Mouse (Mus musculus): ENCODE results near the gene Tmpo.

Tmpo gene

GRCm38 (mm10) chr10:91180761-91181460 is at the start of gene Tmpo:
Gene Tmpo (minus strand): TSS chr10:91181315.
- no peak for DNase-seq (ENCODE audit: low spot score)

GRCm38 (mm10) chr10:91230400-91230799 is 49.3 kb upstream of the Tmpo start:
- DNase-seq (ENCODE audit: low spot score) = no peak

- DNase-seq (ENCODE audit: low spot score) = no peak
Observed at GRCm38 (mm10) chr10:91229518-91229961, 48.4 kb upstream of the Tmpo start.

GRCm38 (mm10) chr10:91228924-91229517 is 47.9 kb upstream of the Tmpo start:
- no peak for DNase-seq (ENCODE audit: low spot score)

GRCm38 (mm10) chr10:91227034-91227433 is 45.9 kb upstream of the Tmpo start:
- DNase-seq (ENCODE audit: low spot score) = no peak

GRCm38 (mm10) chr10:91222398-91223236 is 41.5 kb upstream of the Tmpo start:
- DNase-seq (ENCODE audit: low spot score) = no peak

GRCm38 (mm10) chr10:91208899-91209667 is 28.0 kb upstream of the Tmpo start:
- DNase-seq (ENCODE audit: low spot score) = no peak

GRCm38 (mm10) chr10:91208461-91208860 is 27.3 kb upstream of the Tmpo start:
- DNase-seq (ENCODE audit: low spot score) = no peak

- DNase-seq (ENCODE audit: low spot score) = no peak
Observed at GRCm38 (mm10) chr10:91207275-91207674, 26.2 kb upstream of the Tmpo start.

- no peak for DNase-seq (ENCODE audit: low spot score)
Observed at GRCm38 (mm10) chr10:91205632-91206031, 24.5 kb upstream of the Tmpo start.

- DNase-seq (ENCODE audit: low spot score) = no peak
Observed at GRCm38 (mm10) chr10:91200581-91200980, 19.5 kb upstream of the Tmpo start.

- no peak for DNase-seq (ENCODE audit: low spot score)
Observed at GRCm38 (mm10) chr10:91199238-91199780, 18.2 kb upstream of the Tmpo start.

GRCm38 (mm10) chr10:91197704-91198103 is 16.6 kb upstream of the Tmpo start:
- DNase-seq (ENCODE audit: low spot score) = no peak

- no peak for DNase-seq (ENCODE audit: low spot score)
Observed at GRCm38 (mm10) chr10:91196778-91197177, 15.7 kb upstream of the Tmpo start.

GRCm38 (mm10) chr10:91195680-91196079 is 14.6 kb upstream of the Tmpo start:
- DNase-seq (ENCODE audit: low spot score) = no peak

GRCm38 (mm10) chr10:91195091-91195490 is 14.0 kb upstream of the Tmpo start:
- no peak for DNase-seq (ENCODE audit: low spot score)

- no peak for DNase-seq (ENCODE audit: low spot score)
Observed at GRCm38 (mm10) chr10:91191851-91192250, 10.7 kb upstream of the Tmpo start.

GRCm38 (mm10) chr10:91189476-91189875 is 8.4 kb upstream of the Tmpo start:
- no peak for DNase-seq (ENCODE audit: low spot score)

GRCm38 (mm10) chr10:91188684-91189287 is 7.7 kb upstream of the Tmpo start:
- no peak for DNase-seq (ENCODE audit: low spot score)

GRCm38 (mm10) chr10:91187872-91188271 is 6.8 kb upstream of the Tmpo start:
- no peak for DNase-seq (ENCODE audit: low spot score)

GRCm38 (mm10) chr10:91187349-91187748 is 6.2 kb upstream of the Tmpo start:
- no peak for DNase-seq (ENCODE audit: low spot score)
